Mouse (Mus musculus) stomach, embryonic 16.5 days (tissue): ENCODE measurements around the gene Gdpd5. TPM values are rescaled to one million over a fixed set of nuclear protein-coding genes. Genes with fewer than 3 reads are reported as not detected.

Experiments used
- ATAC-seq: fragments of 200-750 bp; cut with Nextera tagmentation; 2 replicates; pipeline ENCODE4 v1.8.0; 2017; ENCODE audit warnings: moderate number of reproducible peaks, moderate TSS enrichment; ENCODE audit not compliant: insufficient read depth, low FRiP score
- H3K27ac ChIP-seq: fragments of 300-500 bp; sonication (generic); 2 replicates; pipeline ENCODE4 v1.5.1; 2014; ENCODE audit warnings: low read length
- H3K27me3 ChIP-seq: fragments of 300-500 bp; sonication (generic); 2 replicates; pipeline ENCODE4 v1.6.1; 2014; ENCODE audit warnings: low read length, control low read depth, mixed read lengths; ENCODE audit not compliant: control insufficient read depth, insufficient read depth
- H3K36me3 ChIP-seq: fragments of 300-500 bp; sonication (generic); 2 replicates; pipeline ENCODE4 v1.6.1; 2014; ENCODE audit warnings: low read length; ENCODE audit not compliant: control insufficient read depth, insufficient read depth
- H3K4me1 ChIP-seq: fragments of 300-500 bp; sonication (generic); 2 replicates; pipeline ENCODE4 v1.6.1; 2014; ENCODE audit warnings: low read length, control low read depth, mixed read lengths; ENCODE audit not compliant: control insufficient read depth, insufficient read depth
- H3K4me2 ChIP-seq: fragments of 300-500 bp; sonication (generic); 2 replicates; pipeline ENCODE4 v1.6.1; 2014; ENCODE audit warnings: low read depth, low read length, mixed read lengths
- H3K4me3 ChIP-seq: fragments of 300-500 bp; sonication (generic); replicated peaks from 2 replicates; pipeline ENCODE4 v1.5.1; 2014; ENCODE audit warnings: mild to moderate bottlenecking, low read length
- H3K9ac ChIP-seq: fragments of 300-500 bp; sonication (generic); 2 replicates; pipeline ENCODE4 v1.6.1; 2014; ENCODE audit warnings: low read length
- H3K9me3 ChIP-seq: fragments of 300-500 bp; sonication (generic); replicated peaks from 2 replicates; pipeline ENCODE4 v1.6.1; 2016; ENCODE audit warnings: low read length, control low read depth; ENCODE audit not compliant: control insufficient read depth
- WGBS: fragments of 180-500 bp; shearing (Covaris S2); extraction: QIAGEN DNeasy Blood & Tissue Kit; methylation state at CpG from one replicate; pipeline ENCODE4 v1.1.7; 2014; 5-methylcytosine and 5-hydroxymethylcytosine counted together
- polyA plus RNA-seq: library from polyadenylated mRNA; unstranded; fragments of >200 nt; fragmentation: Nextera tagmentation; extraction: Ambion mirVana; gene quantifications from 2 replicates; pipeline ENCODE4 v1.2.1, GENCODE M21; 2015

Gdpd5 gene
- polyA plus RNA-seq, 1 experiment from 2014 or later: 17.1 TPM

DNA sequence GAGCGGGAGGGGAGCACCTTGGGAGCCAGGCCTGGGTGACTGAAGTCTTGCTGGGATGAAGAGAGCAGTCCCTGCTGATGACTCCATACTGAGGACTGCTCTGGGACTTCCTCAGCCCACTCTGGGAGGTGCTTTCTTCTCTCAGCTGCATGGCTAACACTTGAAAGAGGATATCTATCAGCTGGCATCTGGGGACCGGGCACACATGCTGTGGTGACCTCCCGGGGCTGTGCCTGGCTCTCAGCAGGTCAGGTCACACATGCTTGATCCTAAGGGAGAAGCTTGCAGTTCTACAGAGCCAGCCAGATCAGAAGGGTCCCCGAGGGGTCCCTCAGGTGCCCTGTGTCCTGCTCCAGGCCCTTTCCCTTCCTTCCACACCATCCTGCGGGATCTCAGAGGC, 62.0 kb downstream of the Gdpd5 start:
- no peak for ATAC-seq
- no peak overlapping the region for H3K27ac ChIP-seq
- no peak overlapping the region for H3K4me3 ChIP-seq
- no peaks in the 10 kb centered on the region for H3K27me3 ChIP-seq
- no peak overlapping the region for H3K4me2 ChIP-seq
- H3K4me1 ChIP-seq: peaks cover 15% of the 10 kb centered on the region
- no peak overlapping the region for H3K9ac ChIP-seq
- WGBS: 62% methylated on average over 5 of the region's 5 CpGs
- H3K9me3 ChIP-seq: no peaks in the 10 kb centered on the region
- no peaks in the 10 kb centered on the region for H3K36me3 ChIP-seq

DNA sequence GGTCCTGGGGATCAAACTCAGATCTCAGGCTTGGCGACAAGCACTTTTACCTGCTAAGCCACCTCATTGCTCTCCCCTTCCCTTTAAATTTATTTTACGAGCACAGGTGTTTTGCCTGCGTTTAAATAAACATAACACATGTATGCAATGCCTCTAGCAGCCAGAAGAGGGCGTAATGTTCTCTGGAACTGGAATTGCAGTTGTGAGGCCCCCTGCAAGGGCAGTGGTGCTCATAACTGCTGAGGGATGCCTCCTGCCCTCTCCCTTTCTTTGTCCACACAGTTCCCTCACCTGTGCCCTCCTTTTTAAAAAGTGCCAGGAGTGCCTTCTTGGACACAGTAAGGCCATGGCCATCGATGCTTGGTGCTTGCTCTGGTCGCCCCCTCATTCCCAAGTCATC, 62.8 kb downstream of the Gdpd5 start:
- no peaks in the 10 kb centered on the region for H3K9me3 ChIP-seq
- H3K4me3 ChIP-seq: no peak overlapping the region
- H3K27ac ChIP-seq: no peak overlapping the region
- H3K4me1 ChIP-seq: peaks cover 15% of the 10 kb centered on the region
- H3K27me3 ChIP-seq: no peaks in the 10 kb centered on the region
- no peak for ATAC-seq
- no peak overlapping the region for H3K9ac ChIP-seq
- H3K4me2 ChIP-seq: no peak overlapping the region
- H3K36me3 ChIP-seq: no peaks in the 10 kb centered on the region
- 62% methylated on average over 6 of the region's 6 CpGs for WGBS

DNA sequence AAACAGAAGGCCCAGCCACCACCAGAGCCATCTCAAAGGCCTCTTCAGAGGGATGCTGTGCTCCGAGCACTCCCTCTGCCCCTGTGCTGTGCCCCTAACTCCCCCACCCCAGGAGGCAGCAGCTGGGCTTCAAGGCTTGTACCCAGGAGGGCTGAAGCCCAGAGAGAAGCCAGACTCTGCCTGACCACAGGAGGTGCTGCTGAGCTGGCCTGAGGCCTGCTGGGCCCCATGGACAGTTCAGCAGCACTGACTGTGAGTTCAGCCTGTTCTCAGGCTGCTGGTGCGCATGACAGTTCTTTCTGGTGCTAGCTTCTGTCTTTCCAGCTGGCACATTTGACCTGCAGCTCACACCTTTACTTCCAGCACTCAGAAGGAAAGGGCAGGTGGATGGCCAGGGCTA, 64.6 kb downstream of the Gdpd5 start:
- ATAC-seq: no peak
- H3K36me3 ChIP-seq: no peaks in the 10 kb centered on the region
- 0 out of 2 replicates have a peak overlapping the region, but pooled peaks have one; percentile 8 for H3K9ac ChIP-seq
- H3K4me3 ChIP-seq: no peak overlapping the region
- H3K4me2 ChIP-seq: no peak overlapping the region
- H3K4me1 ChIP-seq: peaks cover 15% of the 10 kb centered on the region
- no peaks in the 10 kb centered on the region for H3K27me3 ChIP-seq
- WGBS: 86% methylated on average over 2 of the region's 2 CpGs
- no peak overlapping the region for H3K27ac ChIP-seq
- H3K9me3 ChIP-seq: no peaks in the 10 kb centered on the region

GRCm38 (mm10) chr7:99447323-99447722, 66.1 kb downstream of the Gdpd5 start:
- no peak overlapping the region for H3K27ac ChIP-seq
- peaks cover under 1% of the 10 kb centered on the region for H3K4me1 ChIP-seq
- 78% methylated on average over 5 of the region's 5 CpGs for WGBS
- H3K4me3 ChIP-seq: no peak overlapping the region
- no peak overlapping the region for H3K4me2 ChIP-seq
- H3K9ac ChIP-seq: no peak overlapping the region
- no peak for ATAC-seq
- no peaks in the 10 kb centered on the region for H3K27me3 ChIP-seq
- no peaks in the 10 kb centered on the region for H3K36me3 ChIP-seq
- no peaks in the 10 kb centered on the region for H3K9me3 ChIP-seq

DNA sequence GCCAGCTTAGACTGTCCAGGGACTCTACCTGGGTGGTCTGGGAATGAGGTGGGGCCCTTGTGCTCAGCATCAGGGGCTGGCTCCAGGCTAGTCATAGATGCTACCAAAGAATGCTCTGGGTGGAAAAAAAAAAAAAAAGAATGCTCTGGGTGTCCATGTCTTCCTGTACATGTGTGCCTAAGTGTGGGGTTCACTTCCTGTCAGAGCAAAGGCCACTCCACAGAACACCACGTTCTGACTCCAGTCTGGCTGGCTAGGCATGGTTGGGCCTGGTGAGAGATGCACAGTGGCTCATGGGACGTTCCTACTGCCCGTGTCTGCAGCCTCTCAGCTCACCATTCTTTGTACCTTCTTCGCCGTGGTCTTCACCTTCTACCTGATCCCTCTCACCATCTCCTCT, 67.4 kb downstream of the Gdpd5 start:
- H3K9ac ChIP-seq: no peak overlapping the region
- no peak overlapping the region for H3K4me2 ChIP-seq
- no peaks in the 10 kb centered on the region for H3K4me1 ChIP-seq
- no peak for ATAC-seq
- no peaks in the 10 kb centered on the region for H3K36me3 ChIP-seq
- no peaks in the 10 kb centered on the region for H3K27me3 ChIP-seq
- 76% methylated on average over 5 of the region's 5 CpGs for whole genome bisulfite sequencing
- no peak overlapping the region for H3K27ac ChIP-seq
- H3K4me3 ChIP-seq: no peak overlapping the region
- no peaks in the 10 kb centered on the region for H3K9me3 ChIP-seq

- no peak overlapping the region for H3K27ac ChIP-seq
- no peak overlapping the region for H3K4me2 ChIP-seq
- H3K9me3 ChIP-seq: no peaks in the 10 kb centered on the region
- no peak overlapping the region for H3K9ac ChIP-seq
- H3K36me3 ChIP-seq: no peaks in the 10 kb centered on the region
- H3K4me3 ChIP-seq: no peak overlapping the region
- no peaks in the 10 kb centered on the region for H3K27me3 ChIP-seq
- no peak for ATAC-seq
- H3K4me1 ChIP-seq: no peaks in the 10 kb centered on the region
- WGBS: 59% methylated on average over 8 of the region's 8 CpGs
Measured at GRCm38 (mm10) chr7:99449063-99449462, 67.8 kb downstream of the Gdpd5 start.

- no peak for ATAC-seq
Measured at GRCm38 (mm10) chr7:99449751-99450150, 68.5 kb downstream of the Gdpd5 start.

GRCm38 (mm10) chr7:99450703-99451102, 69.5 kb downstream of the Gdpd5 start:
- Histone ChIP-seq H3K9ac (no peak overlapping the region), H3K4me3 (no peak overlapping the region), H3K36me3 (no peaks in the 10 kb centered on the region), H3K27ac (no peak overlapping the region), H3K4me2 (no peak overlapping the region), H3K4me1 (no peaks in the 10 kb centered on the region), H3K9me3 (no peaks in the 10 kb centered on the region), H3K27me3 (no peaks in the 10 kb centered on the region)
- ATAC-seq: peak; percentile 20; the same call in 1 of the 2 replicates
- 2% methylated on average over 3 of the region's 3 CpGs for WGBS

More at GRCm38 (mm10) chr7:99449751-99450150, 68.5 kb downstream of the Gdpd5 start:
- no peak overlapping the region for H3K27ac ChIP-seq
- 70% methylated on average over 3 of the region's 3 CpGs for WGBS
- no peak overlapping the region for H3K4me3 ChIP-seq
- H3K27me3 ChIP-seq: no peaks in the 10 kb centered on the region
- no peaks in the 10 kb centered on the region for H3K36me3 ChIP-seq
- H3K4me2 ChIP-seq: no peak overlapping the region
- no peaks in the 10 kb centered on the region for H3K4me1 ChIP-seq
- H3K9ac ChIP-seq: no peak overlapping the region
- no peaks in the 10 kb centered on the region for H3K9me3 ChIP-seq

- Histone ChIP-seq H3K36me3 (no peaks in the 10 kb centered on the region), H3K9ac (no peak overlapping the region), H3K27ac (no peak overlapping the region), H3K4me1 (no peaks in the 10 kb centered on the region), H3K27me3 (no peaks in the 10 kb centered on the region), H3K4me3 (no peak overlapping the region), H3K9me3 (no peaks in the 10 kb centered on the region), H3K4me2 (no peak overlapping the region)
- ATAC-seq: no peak
- WGBS: 76% methylated on average over 7 of the region's 7 CpGs
Measured at GRCm38 (mm10) chr7:99452859-99453258, 71.6 kb downstream of the Gdpd5 start.

- Histone ChIP-seq H3K9me3 (no peaks in the 10 kb centered on the region), H3K27ac (no peak overlapping the region), H3K36me3 (no peaks in the 10 kb centered on the region), H3K4me3 (no peak overlapping the region), H3K27me3 (no peaks in the 10 kb centered on the region), H3K4me1 (no peaks in the 10 kb centered on the region), H3K4me2 (no peak overlapping the region), H3K9ac (no peak overlapping the region)
- ATAC-seq: no peak
- WGBS: 68% methylated on average over 4 of the region's 4 CpGs
Measured at GRCm38 (mm10) chr7:99454044-99454443, 72.8 kb downstream of the Gdpd5 start.
